Mouse (Mus musculus): ENCODE measurements around the gene Kat6b.
A peak's percentile ranks its signal among the peaks of the same experiment; 100 is the strongest.

Kat6b gene

DNA sequence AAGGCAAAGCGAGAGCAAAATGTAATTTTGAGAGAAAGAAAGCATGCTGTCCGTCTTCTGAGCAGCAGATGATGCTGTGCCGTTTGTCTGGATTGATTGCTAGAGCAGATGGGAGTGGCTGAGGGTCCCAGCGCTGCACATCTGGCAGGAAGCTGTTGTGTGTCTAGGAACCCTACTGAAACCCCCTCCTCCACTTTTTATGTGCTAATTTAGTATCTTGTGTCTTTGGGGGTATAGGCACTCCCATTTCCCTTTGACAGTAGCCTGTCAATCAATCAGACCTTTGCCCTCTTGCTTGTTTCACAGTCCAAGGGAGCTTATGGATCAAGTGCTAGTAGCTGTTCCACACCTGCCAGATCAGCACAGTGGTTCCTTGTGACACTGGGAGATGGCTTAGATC is 191.9 kb downstream of the Kat6b start:
- no peak for DNase-seq

DNA sequence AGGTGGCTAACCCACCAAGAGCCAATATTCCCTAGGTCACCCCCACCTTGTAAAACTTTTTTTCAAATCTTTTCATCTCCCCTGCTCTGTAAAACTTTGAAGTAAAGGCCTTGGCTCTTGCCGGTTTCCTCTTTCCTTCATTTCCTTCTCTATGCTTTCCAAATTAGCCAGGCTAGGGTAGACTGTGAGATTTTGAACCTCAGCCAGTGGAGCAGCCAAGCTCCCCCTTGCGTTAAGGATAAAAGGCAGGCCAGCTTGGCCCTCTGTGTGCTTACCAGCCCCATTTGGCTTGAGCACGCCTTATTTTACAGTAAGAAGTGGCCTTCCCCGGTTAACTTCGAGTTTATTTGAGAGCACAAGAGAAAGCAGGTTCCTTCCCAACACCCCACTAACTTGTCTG is 193.2 kb downstream of the Kat6b start:
- no peak for DNase-seq

DNA sequence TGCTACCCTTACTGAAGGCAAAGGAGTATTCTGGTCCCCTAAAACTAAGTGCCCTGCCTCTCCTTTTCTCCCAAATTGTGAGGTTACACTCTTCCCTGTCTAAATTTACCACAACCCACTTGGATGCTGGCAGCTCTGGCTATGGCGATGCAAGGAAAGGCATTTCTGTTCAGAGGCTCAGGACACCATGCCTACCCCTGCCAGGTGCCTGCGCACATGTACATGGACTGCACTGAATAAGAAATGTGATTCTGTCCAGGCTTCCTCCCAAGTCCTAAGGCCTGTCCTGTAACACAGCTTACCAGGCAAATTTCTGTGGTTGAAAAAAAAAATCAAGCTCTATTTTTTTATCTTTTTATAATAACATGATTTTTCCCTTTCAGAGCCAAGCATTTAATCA is 195.0 kb downstream of the Kat6b start:
- no peak for DNase-seq

DNA sequence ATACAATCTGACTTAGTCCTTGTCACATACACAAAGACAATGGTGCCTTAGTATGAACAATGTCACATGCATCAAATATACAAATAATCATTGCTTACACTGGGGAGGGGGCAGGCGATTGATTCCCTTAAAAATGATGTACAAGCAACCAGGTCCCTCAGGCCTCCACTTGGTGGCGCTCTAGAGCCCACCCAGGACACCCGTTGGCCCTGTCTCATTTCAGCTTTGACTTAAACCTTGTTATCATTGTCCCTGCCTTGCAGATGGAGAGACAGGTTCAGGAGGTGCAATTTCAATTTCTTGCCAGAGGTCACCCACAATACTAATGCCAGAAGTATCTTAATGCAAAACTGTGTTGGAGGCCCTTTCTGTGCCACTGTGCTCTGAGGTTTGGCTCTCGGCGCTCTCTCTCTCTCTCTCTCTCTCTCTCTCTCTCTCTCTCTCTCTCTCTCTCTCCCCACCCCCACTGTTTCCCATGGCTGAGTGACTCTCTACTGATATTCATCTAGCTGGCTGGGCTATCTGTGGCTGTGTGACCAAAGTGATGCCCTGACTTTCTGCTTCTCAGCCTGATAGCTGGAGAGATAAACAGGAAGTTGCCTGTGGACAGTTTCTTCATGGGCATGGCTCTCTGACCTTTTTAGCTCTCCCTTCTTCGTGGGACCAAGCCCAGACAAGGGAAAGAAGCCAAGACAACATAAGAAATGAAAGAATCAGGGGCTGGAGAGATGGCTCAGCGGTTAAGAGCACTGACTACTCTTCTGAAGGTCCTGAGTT is 197.5 kb downstream of the Kat6b start:
- DNase-seq = peak; percentile 73

DNA sequence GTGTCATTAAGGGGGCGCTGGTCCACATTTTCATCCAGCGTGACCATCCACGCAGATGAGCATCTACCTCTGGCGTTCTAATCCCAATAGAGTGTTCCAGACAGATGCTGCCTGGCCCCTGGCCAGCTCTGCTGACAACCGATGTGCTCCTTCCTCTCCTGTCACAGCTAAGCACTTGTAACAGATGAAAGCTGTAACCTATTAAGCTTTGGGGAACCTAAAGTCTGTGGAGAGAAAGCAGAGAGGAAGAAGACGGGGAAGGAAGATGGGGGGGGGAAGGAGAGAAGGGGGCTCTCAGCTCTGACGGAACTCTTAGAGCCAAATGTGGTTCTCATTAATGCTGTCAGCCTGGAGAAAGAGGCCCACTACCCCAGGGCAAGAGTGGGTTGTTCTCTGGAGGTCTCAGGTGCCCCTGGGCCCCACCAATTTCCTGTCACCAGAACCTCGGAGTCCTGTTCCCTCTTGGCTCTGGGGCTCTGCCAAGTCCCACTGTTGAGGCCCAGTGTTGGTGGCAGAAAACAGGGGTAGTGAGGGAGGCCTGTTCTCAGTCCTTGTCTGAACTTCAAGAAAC is 198.5 kb downstream of the Kat6b start:
- DNase-seq = peak; percentile 29

DNA sequence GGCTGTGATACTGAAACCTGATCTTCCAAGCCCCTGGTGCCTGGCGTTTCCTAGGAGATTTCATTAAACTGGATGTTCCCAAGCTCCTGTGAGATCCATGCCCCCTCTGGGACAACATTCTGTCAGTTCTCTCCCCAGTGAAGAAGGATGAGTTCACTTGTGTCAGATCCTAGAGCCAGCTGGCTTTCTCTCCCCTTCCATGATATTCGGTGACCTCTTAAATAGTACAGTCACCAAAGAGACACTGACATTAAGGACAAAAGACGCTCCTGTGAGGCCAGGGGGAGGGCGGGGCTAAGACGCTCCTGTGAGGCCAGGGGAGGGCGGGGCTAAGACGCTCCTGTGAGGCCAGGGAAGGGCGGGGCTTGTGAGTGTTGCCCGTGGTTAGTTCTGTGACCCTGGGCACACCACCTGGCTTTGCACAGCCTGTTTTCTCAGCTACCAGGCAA is 201.5 kb downstream of the Kat6b start:
- peak; percentile 69 for DNase-seq

DNA sequence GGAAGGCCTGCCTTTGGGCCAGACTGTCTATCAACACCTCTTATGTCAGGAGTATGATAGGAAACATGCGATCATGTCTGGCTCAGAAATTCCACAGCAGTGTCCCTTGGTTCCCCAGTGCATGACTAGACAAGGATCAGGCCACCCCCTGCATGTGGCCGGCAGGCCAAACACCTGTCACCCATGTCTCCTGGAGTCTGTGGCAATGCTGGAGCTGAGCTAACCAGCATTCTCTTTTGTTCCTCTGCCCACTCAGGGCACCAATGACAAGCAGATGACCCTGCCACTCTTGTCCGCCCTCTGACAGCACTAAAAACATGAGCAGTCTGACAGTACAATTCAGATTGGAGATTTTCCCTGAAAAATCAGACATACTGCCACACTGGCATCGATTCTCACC is 202.6 kb downstream of the Kat6b start:
- DNase-seq = no peak

DNA sequence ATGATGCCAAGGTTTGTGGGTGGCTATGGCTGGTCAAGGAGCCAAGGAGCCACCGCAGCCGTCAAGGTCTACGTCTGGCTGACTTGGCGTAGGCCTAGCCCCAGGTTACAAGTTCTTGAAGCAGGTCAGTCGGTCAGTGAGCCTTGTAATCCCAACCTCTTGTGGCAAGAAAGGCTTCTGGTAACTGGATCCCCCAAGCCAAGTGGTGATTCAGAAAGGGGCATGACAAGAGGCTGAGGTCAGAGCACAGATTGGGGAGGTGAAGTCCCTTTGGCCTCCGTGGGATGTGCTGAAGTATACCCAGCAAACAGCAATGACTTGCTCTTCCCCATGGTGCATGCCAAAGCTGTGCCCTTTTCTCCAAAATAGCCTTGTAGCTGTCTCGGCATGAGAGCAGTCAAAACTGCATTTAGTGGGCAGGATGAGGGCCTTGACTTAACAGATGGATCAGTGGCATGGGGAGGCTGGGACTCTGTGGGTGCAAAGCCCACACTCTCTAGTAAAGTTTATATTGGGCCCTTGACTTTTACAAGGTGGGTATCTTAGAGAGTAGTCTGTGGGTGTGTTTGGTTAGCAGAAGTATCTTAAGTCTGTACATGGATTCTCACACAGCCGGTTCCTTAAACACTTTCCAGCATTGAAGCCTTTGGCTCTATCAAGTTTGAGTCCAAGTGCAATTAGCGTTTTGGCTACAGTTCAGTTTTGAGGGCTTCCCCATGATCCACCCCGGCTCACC is 204.3 kb downstream of the Kat6b start:
- DNase-seq = no peak

DNA sequence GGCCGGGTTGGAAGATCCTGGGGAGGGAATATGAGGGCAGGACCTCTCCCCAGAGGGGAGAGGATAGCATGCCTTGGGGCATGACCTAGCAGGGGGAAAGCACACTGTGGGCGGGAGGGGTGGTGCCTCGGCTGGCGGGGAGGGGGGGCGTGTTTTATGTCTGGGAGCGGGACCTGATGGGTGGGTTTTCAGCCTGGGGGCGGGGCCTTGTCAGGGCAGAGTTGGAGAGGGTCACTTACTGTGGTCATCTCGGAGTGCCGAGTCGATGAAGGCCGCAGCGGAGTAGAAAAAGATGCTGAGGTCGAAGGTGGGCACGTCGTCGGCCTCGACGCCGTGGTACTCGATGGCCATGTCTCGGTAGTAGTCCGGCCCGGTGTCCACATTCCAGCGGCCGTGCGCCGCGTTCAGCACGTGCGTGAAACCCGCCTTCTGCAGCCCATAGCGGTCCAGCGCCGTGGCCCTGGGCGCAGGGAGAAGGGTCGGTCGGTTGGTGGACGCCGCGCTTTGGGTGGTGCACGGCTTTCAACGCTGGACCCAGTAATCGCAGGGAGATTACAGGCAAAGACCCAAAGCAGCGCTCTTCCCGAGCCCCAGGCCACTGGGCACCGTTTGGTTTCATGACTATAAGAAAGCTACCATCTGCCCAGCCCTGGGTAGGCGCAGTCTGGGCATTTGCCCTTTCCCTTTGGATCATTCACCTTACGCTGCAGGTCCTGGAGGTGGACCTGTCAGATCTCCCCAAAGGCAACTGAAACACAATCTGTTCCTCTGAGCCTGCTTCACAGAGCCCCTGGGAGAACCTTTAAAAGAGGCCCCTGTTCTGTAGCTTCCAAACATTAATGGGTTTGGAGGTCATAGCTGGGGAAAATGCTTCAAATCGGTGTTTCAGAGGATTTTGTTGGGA is 205.4 kb downstream of the Kat6b start:
- no peak for DNase-seq

DNA sequence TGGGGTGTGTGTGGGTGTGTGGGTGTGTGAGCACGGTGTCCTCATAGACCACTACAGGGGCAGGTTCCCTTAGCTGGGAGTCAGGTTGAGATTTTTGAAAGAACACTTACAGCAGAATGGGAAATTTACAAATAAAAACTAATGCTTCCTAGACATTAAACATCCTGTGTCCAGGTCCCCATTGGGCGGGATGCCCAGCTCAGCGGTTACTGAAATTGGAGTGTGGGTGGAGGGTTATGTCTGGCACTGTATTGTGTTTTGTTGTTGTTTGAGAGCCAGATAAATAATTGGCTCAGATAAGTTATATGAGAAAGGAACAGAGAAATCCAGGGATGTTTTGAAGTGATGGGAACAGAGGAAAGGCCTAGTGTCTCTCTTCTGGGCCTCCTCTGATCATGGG is 209.8 kb downstream of the Kat6b start:
- peak; percentile 50 for DNase-seq

DNA sequence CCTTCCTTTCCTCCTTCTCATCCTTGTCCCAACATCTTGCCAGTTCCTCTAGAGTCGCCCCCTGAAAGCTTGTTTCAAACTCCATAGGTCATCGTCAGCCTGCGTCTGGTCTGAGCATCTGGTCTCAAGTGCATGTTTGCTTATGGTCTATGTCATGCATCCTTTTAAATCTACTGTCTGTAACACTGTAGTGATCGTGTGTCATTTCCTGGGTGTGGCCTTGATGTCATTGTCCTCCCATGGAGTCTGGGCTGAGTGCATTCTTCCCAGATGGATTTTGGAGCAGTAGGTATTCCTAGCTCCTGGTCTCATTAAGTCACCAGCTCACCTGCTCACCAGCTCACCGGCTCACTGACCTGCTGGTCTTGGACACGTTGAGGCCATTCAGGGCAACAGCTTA is 213.8 kb downstream of the Kat6b start:
- DNase-seq = no peak

DNA sequence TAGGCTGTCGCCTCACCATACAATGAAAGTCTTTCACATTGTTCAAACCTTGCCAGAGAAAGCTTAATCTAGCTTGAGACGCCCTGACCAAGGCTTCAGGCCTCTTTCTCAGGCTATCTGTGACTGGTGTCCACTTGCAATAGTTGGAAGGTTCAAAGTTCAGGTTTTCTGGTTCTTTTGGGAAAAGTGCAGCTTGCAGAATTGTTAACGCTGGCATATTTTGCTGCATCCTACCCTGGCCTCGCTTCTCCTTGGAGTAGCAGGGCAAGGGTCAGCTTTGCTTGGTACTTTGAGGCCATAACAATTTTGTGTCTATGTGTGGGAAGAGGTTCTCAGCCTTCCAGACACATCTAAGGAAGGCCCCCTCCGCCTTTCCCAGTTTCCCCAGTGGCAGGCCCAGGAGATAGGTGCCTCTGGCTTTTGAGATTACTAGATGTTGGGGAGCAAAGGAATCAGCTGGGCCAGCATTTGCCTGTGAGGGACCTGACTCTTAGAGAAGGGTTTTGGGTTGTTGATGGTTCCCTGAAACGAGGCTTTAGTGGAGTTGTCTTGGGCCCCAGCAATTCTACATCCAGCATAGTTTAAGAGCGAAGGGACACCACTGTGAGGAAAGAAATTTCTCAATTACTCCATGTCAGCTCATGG is 215.1 kb downstream of the Kat6b start:
- DNase-seq = no peak

DNA sequence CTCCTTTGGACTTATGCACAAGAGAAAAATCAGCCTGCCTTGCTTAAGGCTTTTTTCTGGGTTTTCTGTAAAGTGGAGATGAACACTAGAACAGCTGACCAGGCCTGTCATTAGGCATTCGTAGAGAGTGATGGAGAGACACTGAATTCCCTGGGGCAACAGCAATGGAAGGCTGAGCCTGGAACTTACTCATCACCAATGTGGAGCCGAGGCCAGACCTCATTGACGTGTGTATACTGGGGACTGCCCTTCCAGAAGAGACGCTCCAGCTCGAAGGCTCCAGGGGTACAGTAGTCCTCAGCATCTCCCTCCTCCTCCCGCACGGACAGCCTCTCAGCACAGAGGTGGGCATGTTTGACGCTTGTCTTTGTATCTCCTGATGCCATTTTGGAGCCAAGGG is 221.5 kb downstream of the Kat6b start:
- DNase-seq = no peak

DNA sequence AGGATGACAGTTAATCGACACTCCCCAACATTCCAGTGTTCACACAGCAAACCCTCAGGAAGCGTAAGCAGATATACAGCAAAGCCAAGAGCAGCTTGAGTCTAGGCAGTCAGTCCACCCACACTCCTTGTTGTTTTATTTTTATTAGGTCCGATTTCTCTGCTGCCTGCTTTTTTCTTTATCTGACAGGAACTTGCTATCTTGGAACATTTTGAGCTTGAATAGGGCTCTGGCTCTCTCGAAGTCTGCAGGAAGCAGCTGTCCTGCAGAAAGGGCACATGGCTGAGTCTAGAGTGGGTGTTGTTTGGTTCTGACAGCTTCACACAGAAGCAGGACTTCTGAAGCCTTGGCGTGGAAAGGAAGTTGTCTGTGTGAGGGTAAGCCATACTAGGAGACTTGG is 222.0 kb downstream of the Kat6b start:
- peak; percentile 27 for DNase-seq

DNA sequence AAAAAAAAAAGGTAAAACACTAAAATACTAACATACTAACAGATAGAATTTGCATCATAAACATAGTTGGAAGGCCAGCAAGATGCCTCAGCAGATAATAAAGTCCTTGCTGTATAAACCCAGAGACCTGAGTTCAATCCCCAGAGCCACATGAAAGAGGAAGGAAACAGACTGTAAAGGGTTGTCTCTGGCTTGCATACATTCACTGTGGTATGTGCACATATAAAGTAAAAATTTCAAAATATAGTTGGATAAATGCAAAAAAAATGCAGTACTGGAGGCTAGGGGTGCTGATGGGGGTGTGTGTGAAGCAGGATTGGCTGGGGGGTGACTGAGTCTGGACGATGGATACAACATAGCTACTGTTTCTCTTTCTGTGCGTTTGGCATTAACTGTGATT is 224.2 kb downstream of the Kat6b start:
- no peak for DNase-seq

DNA sequence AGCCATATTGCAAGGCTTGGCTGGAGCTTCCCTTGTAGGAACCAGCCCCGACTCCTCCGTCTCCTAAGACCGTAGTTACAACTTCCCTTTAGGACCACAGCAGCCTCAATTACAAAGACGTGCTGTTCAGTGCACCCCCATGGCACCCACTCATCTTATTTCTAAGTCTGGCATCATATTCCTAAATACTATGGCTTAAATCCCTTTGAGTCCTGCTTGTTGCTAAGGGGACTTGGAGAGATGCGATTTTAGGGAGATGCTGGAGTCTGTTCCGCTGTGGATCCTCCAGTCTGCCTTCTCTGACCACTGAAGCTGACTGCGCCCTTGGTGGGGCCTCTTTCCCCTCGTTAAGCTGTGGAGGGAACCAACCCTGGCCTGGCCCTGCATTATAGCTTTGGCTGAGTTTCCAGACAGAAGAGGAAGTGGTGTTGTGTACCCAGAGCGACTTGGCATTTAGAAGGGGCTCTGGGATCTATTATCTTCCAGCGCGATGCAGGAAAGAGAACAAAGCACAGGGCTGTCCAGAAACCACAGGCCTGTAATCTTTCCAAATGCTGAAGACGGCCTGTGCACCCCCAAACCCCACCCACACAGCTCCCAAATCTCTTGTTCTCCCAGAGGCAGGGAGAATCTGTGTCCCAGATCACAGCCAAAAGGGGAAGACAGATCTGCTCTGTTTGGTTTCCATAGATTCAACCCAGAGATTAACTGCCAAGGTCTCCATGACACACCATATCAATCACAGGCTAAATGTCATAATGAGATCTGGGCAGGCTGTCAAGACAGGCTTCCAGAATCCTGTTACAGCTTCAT is 225.7 kb downstream of the Kat6b start:
- peak; percentile 57 for DNase-seq

DNA sequence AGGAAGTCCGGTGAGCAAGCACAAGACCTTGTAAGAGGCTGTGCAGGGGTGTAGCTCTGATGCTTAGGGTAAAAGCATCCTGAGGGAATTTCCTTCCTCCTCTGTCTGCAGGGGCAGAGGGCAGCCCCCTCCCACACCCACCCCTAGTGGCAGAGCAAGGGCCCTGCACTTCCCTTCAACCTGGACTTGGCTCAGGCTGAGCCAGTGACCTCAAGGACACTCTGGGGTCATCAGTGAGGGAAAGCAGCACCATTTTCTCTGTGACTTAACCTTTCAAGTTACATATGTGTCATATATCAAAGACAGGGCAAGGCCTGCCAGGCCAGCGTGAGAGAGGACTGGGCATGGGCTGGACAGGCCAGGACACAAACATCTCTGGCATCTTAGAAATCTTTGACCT is 228.3 kb downstream of the Kat6b start:
- DNase-seq = no peak

DNA sequence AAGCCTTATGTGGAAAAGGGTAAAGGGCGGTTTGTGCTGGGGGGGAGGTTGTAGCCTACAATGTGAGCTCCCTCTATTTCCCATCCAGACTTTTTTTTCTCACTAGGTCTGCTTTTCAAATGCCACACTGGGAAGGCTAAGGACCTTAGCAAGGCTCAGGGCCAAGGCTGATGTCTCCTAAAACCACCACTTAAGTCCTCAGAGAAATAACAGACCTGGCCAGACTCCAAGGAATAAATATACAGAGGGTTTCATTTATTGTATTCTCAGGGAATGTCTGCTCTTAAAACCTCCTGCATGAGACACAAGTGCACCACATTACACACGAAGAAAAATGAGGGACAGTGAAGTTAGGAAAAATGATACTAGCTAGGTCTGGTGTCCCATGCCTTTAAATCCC is 230.0 kb downstream of the Kat6b start:
- DNase-seq = no peak

DNA sequence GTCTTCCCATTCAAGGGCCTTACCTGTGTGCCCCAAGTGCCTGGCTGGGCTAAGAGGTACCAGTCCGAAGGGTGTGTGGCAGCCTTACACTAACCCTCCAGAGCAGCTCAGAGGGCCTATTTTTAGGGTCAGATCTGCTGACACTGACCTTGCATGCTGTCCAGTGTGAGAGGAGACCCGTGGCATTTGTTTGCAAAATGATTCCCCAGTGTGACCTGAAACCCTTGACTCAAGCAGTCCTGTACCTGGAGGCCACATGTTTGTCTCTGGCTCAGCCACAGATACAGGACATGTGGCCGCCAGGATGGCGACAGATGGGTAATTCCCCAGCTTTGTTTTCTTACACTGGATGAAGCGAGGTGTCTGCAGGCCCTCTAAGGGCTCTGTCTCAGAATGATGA is 233.3 kb downstream of the Kat6b start, which contains the start of gene Dupd1:
Gene Dupd1 (minus strand): TSS at position 91 of the 400 bp plus-strand sequence.
- no peak for DNase-seq

DNA sequence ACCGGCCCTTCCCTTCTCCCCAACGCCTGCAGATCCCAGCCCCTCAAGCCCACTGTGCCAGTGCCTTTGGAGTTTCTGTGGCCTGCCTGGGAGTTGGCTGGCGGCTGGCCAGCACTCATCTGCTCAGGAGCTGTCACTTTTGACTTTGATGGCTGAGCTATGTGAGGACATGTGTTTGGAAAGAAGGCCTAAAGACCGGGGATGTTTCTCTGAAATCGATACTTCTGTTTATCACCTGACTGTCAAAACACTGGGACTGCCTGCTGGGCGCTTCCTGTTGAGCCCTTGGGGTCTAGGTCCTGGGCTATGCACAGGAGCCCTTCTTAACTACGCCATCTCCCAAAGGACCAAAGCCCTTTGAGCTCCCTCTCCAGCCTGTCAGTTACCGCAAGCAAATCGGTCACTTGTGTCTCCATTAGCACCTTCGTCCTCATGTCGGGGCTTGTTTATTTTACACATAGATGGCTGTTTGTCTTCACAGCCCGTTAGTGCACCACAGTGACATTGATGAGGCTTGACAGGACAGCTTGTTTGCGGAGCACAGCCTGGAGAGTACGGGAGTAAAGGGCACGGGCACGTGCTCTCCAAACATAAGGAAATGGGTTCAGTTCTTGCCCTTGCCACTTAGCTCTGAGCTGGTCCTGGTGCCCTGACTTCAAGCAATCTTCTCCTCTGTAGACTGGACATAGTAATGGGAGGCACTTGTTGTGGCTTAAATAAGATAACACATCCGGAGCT is 238.6 kb downstream of the Kat6b start:
- no peak for DNase-seq

All from lung, postnatal 14 days (tissue).